Mouse (Mus musculus): ENCODE measurements at regions not wholly inside any gene's neighbourhood (a gene's known extent, or its start where the extent isn't known, plus 50 kb on each side); places are given as distances from the start of the nearest gene placed in this dataset.

- H3K4me3 ChIP-seq (replicated peaks; ENCODE audit: low read length), result no peak overlapping the region
- H3K36me3 ChIP-seq (ENCODE audit: insufficient read depth, low read length), result no peaks in the 10 kb centered on the region
- H3K9me3 ChIP-seq (ENCODE audit: low read length), result no peaks in the 10 kb centered on the region
- no peaks in the 10 kb centered on the region for H3K27me3 ChIP-seq (ENCODE audit: insufficient read depth, low read length)
- TF ChIP-seq NANOG (IDR thresholded peaks at IDR 0.05; ENCODE audit: borderline replicate concordance, low read length), result no peak
- no peaks in the 10 kb centered on the region for H3K4me1 ChIP-seq (replicated peaks; ENCODE audit: low read depth, low read length)
Measured at GRCm38 (mm10) chr2:61436591-61436990, 141.8 kb upstream of the Tank start.

GRCm38 (mm10) chr2:61407881-61408280 is 170.5 kb upstream of the Tank start:
- peaks cover 3% of the 10 kb centered on the region for H3K9me3 ChIP-seq (ENCODE audit: low read length)
- H3K36me3 ChIP-seq (ENCODE audit: insufficient read depth, low read length), result no peaks in the 10 kb centered on the region
- H3K27me3 ChIP-seq (ENCODE audit: insufficient read depth, low read length), result no peaks in the 10 kb centered on the region
- TF ChIP-seq NANOG (IDR thresholded peaks at IDR 0.05; ENCODE audit: borderline replicate concordance, low read length), result no peak
- no peak for TF ChIP-seq CTCF (conservative IDR thresholded peaks at IDR 0.05; ENCODE audit: low read length)
- no peak for TF ChIP-seq POU5F1 (IDR thresholded peaks at IDR 0.05; ENCODE audit: borderline replicate concordance, low read length)
- no peak overlapping the region for H3K4me3 ChIP-seq (replicated peaks; ENCODE audit: low read length)
- H3K4me1 ChIP-seq (replicated peaks; ENCODE audit: low read depth, low read length), result peaks cover 11% of the 10 kb centered on the region

GRCm38 (mm10) chr2:61406104-61406751 is 172.2 kb upstream of the Tank start:
- H3K36me3 ChIP-seq (ENCODE audit: insufficient read depth, low read length), result no peaks in the 10 kb centered on the region

GRCm38 (mm10) chr2:61405261-61405660 is 173.1 kb upstream of the Tank start:
- Histone ChIP-seq H3K4me3 (replicated peaks; ENCODE audit: low read length) (no peak overlapping the region), H3K9me3 (ENCODE audit: low read length) (peaks cover 3% of the 10 kb centered on the region), H3K4me1 (replicated peaks; ENCODE audit: low read depth, low read length) (peaks cover 34% of the 10 kb centered on the region), H3K27me3 (ENCODE audit: insufficient read depth, low read length) (no peaks in the 10 kb centered on the region), H3K36me3 (ENCODE audit: insufficient read depth, low read length) (no peaks in the 10 kb centered on the region)
- TF ChIP-seq CTCF (conservative IDR thresholded peaks at IDR 0.05; ENCODE audit: low read length) (no peak), NANOG (IDR thresholded peaks at IDR 0.05; ENCODE audit: borderline replicate concordance, low read length) (no peak), POU5F1 (IDR thresholded peaks at IDR 0.05; ENCODE audit: borderline replicate concordance, low read length) (no peak)

More at GRCm38 (mm10) chr2:61406104-61406751, 172.2 kb upstream of the Tank start:
- TF ChIP-seq NANOG (IDR thresholded peaks at IDR 0.05; ENCODE audit: borderline replicate concordance, low read length), result no peak
- no peak for TF ChIP-seq CTCF (conservative IDR thresholded peaks at IDR 0.05; ENCODE audit: low read length)
- TF ChIP-seq POU5F1 (IDR thresholded peaks at IDR 0.05; ENCODE audit: borderline replicate concordance, low read length), result no peak
- no peak overlapping the region for H3K4me3 ChIP-seq (replicated peaks; ENCODE audit: low read length)
- no peaks in the 10 kb centered on the region for H3K27me3 ChIP-seq (ENCODE audit: insufficient read depth, low read length)
- H3K4me1 ChIP-seq (replicated peaks; ENCODE audit: low read depth, low read length), result peaks cover 24% of the 10 kb centered on the region
- peaks cover 3% of the 10 kb centered on the region for H3K9me3 ChIP-seq (ENCODE audit: low read length)

- peaks cover 51% of the 10 kb centered on the region for H3K4me1 ChIP-seq (replicated peaks; ENCODE audit: low read depth, low read length)
- peak overlapping the region; percentile 17; the same call in 1 of the 2 replicates for H3K4me3 ChIP-seq (replicated peaks; ENCODE audit: low read length)
- H3K27me3 ChIP-seq (ENCODE audit: insufficient read depth, low read length), result no peaks in the 10 kb centered on the region
- H3K36me3 ChIP-seq (ENCODE audit: insufficient read depth, low read length), result no peaks in the 10 kb centered on the region
- TF ChIP-seq POU5F1 (IDR thresholded peaks at IDR 0.05; ENCODE audit: borderline replicate concordance, low read length) (peak; percentile 18; the same call in 1 of the 2 replicates), NANOG (IDR thresholded peaks at IDR 0.05; ENCODE audit: borderline replicate concordance, low read length) (0 out of 2 replicates have a peak, but pooled peaks have one; percentile 16), CTCF (conservative IDR thresholded peaks at IDR 0.05; ENCODE audit: low read length) (no peak)
- peaks cover 2% of the 10 kb centered on the region for H3K9me3 ChIP-seq (ENCODE audit: low read length)
Measured at GRCm38 (mm10) chr2:61402588-61403487, 175.5 kb upstream of the Tank start.

- Histone ChIP-seq H3K4me3 (replicated peaks; ENCODE audit: low read length) (peak overlapping the region; percentile 35), H3K4me1 (replicated peaks; ENCODE audit: low read depth, low read length) (peaks cover 51% of the 10 kb centered on the region), H3K27me3 (ENCODE audit: insufficient read depth, low read length) (no peaks in the 10 kb centered on the region), H3K36me3 (ENCODE audit: insufficient read depth, low read length) (no peaks in the 10 kb centered on the region), H3K9me3 (ENCODE audit: low read length) (no peaks in the 10 kb centered on the region)
- TF ChIP-seq NANOG (IDR thresholded peaks at IDR 0.05; ENCODE audit: borderline replicate concordance, low read length), result no peak
- peak; percentile 33 for TF ChIP-seq CTCF (conservative IDR thresholded peaks at IDR 0.05; ENCODE audit: low read length)
Measured at GRCm38 (mm10) chr2:61401636-61402587, 176.5 kb upstream of the Tank start.

- no peaks in the 10 kb centered on the region for H3K36me3 ChIP-seq (ENCODE audit: insufficient read depth, low read length)
- H3K4me1 ChIP-seq (replicated peaks; ENCODE audit: low read depth, low read length), result peaks cover 48% of the 10 kb centered on the region
- TF ChIP-seq POU5F1 (IDR thresholded peaks at IDR 0.05; ENCODE audit: borderline replicate concordance, low read length) (no peak), CTCF (conservative IDR thresholded peaks at IDR 0.05; ENCODE audit: low read length) (no peak), NANOG (IDR thresholded peaks at IDR 0.05; ENCODE audit: borderline replicate concordance, low read length) (no peak)
Measured at GRCm38 (mm10) chr2:61398633-61399032, 179.8 kb upstream of the Tank start.

GRCm38 (mm10) chr2:61389622-61390021 is 188.8 kb upstream of the Tank start:
- H3K4me3 ChIP-seq (replicated peaks; ENCODE audit: low read length), result no peak overlapping the region
- no peaks in the 10 kb centered on the region for H3K9me3 ChIP-seq (ENCODE audit: low read length)
- no peaks in the 10 kb centered on the region for H3K4me1 ChIP-seq (replicated peaks; ENCODE audit: low read depth, low read length)
- H3K27me3 ChIP-seq (ENCODE audit: insufficient read depth, low read length), result no peaks in the 10 kb centered on the region
- no peaks in the 10 kb centered on the region for H3K36me3 ChIP-seq (ENCODE audit: insufficient read depth, low read length)
- no peak for TF ChIP-seq CTCF (conservative IDR thresholded peaks at IDR 0.05; ENCODE audit: low read length)
- TF ChIP-seq POU5F1 (IDR thresholded peaks at IDR 0.05; ENCODE audit: borderline replicate concordance, low read length), result no peak
- TF ChIP-seq NANOG (IDR thresholded peaks at IDR 0.05; ENCODE audit: borderline replicate concordance, low read length), result no peak

More at GRCm38 (mm10) chr2:61398633-61399032, 179.8 kb upstream of the Tank start:
- H3K27me3 ChIP-seq (ENCODE audit: insufficient read depth, low read length), result no peaks in the 10 kb centered on the region
- H3K4me3 ChIP-seq (replicated peaks; ENCODE audit: low read length), result no peak overlapping the region
- no peaks in the 10 kb centered on the region for H3K9me3 ChIP-seq (ENCODE audit: low read length)
